Mouse (Mus musculus) Patski (cell line): ENCODE measurements around the gene Klhdc2. TPM values are rescaled to one million over a fixed set of nuclear protein-coding genes. Genes with fewer than 3 reads are reported as not detected.

Source experiments
- ATAC-seq: fragments of 100-300 bp; one replicate; pipeline ENCODE4 v1.8.0; 2021
- CTCF ChIA-PET: fragments of 350-600 bp; sonication (Branson Sonifier 250); formaldehyde crosslinking; loops from one replicate; lab custom pipeline; 2022; ENCODE audit warnings: inconsistent platforms; lab: Charles Lee
- POLR2A ChIA-PET: fragments of 350-600 bp; sonication (Branson Sonifier 250); formaldehyde crosslinking; loops from one replicate; lab custom pipeline; 2022; ENCODE audit warnings: antibody characterized with exemption, inconsistent platforms; lab: Charles Lee
- DNase-seq: peaks from one replicate; pipeline ENCODE4 v3.0.0-alpha.2; 2011; ENCODE audit warnings: low read depth, low spot score
- H3K27me3 ChIP-seq: fragments of 371-371 bp; one replicate; pipeline ENCODE4 v1.5.1; 2021
- CTCF ChIP-seq: fragments of 100-300 bp; IDR thresholded peaks from one replicate; pipeline ENCODE4 v1.5.1; 2021
- in situ Hi-C: fragments of 300-500 bp; cut with MboI; formaldehyde crosslinking; loops from 3 replicates; pipeline ENCODE4 v1.11.1; 2018; ENCODE audit warnings: low pct_unique_long_range_greater_than_20kb, mixed read lengths
- polyA plus RNA-seq: library from polyadenylated mRNA; unstranded; gene quantifications from one replicate; pipeline ENCODE4 v1.2.3, GENCODE M21; 2021

The Klhdc2 gene
- polyA plus RNA-seq, 1 experiment from 2014 or later: 94.8 TPM

- no peak for TF ChIP-seq CTCF
- CTCF ChIA-PET: interaction anchor here (1.2 kb wide), 1 partner anchor 34 kb away, joined by 4 read pairs; no protein-coding TSS in a partner anchor
- in situ Hi-C loops: loop anchor here (5.0 to 25.0 kb wide), 3 partner anchors 226 to 531 kb away; partner anchors contain the start of genes Atl1, Map4k5 and Vcpkmt
- POLR2A ChIA-PET: interaction anchor here (0.5 to 0.6 kb wide), 2 partner anchors 12 to 71 kb away, joined by 3 to 5 read pairs; no protein-coding TSS in a partner anchor
- peak; percentile 68 for DNase-seq
- peak; percentile 28 for ATAC-seq
- H3K27me3 ChIP-seq: no peaks in the 10 kb centered on the region
Measured at GRCm38 (mm10) chr12:69356546-69357299, 60.2 kb downstream of the Klhdc2 start, which contains the start of gene Nemf. TSS of gene Nemf (minus strand) at chr12:69357165.

- ChIA-PET POLR2A (no interaction called here), CTCF (no interaction called here)
- TF ChIP-seq CTCF: peak; percentile 12
- in situ Hi-C loops: loop anchor here (5.0 to 25.0 kb wide), 3 partner anchors 225 to 530 kb away; partner anchors contain the start of genes Atl1, Map4k5 and Vcpkmt
- no peak for ATAC-seq
- no peak for DNase-seq
- H3K27me3 ChIP-seq: no peaks in the 10 kb centered on the region
Measured at GRCm38 (mm10) chr12:69357300-69357646, 60.8 kb downstream of the Klhdc2 start.

Other genes with a start within 250 kb of the Klhdc2 start
- 940 TPM for gene Rps29, start 137.5 kb upstream of the Klhdc2 start, polyA plus RNA-seq
- 3.1 TPM for gene Lrr1, start 127.9 kb upstream of the Klhdc2 start, polyA plus RNA-seq
- gene Rpl36al, start 112.6 kb upstream of the Klhdc2 start, polyA plus RNA-seq: 455 TPM
- 65.9 TPM for gene Mgat2, start 112.5 kb upstream of the Klhdc2 start, polyA plus RNA-seq
- 6.5 TPM for gene Gm49383, start 99.6 kb upstream of the Klhdc2 start, polyA plus RNA-seq
- 3.6 TPM for gene Dnaaf2, start 98.3 kb upstream of the Klhdc2 start, polyA plus RNA-seq
- 4.9 TPM for gene Gm49384, start 92.4 kb upstream of the Klhdc2 start, polyA plus RNA-seq
- gene Pole2, start 68.5 kb upstream of the Klhdc2 start, polyA plus RNA-seq: 6.1 TPM
- 5.2 TPM for gene Klhdc1, start 55.5 kb upstream of the Klhdc2 start, polyA plus RNA-seq
- gene Nemf, start 60.5 kb downstream of the Klhdc2 start, polyA plus RNA-seq: 44.5 TPM
- 115 TPM for gene Arf6, start 75.5 kb downstream of the Klhdc2 start, polyA plus RNA-seq
- gene Gm9887, start 75.8 kb downstream of the Klhdc2 start, polyA plus RNA-seq: 5.9 TPM